Mouse (Mus musculus) cortical plate, adult 2 months (tissue): ENCODE measurements around the gene Smc3.

Source experiments
- CTCF ChIP-seq: fragments of 200-500 bp; IDR thresholded peaks from 2 replicates; pipeline ENCODE4 v1.5.1; 2011; ENCODE audit warnings: mild to moderate bottlenecking, control low read depth, low read length; ENCODE audit not compliant: insufficient read depth; ENCODE audit errors: extremely low read depth
- POLR2A ChIP-seq: fragments of 200-500 bp; IDR thresholded peaks from 2 replicates; pipeline ENCODE4 v1.6.1; 2011; ENCODE audit warnings: mild to moderate bottlenecking, low read length, control low read depth; ENCODE audit not compliant: insufficient read depth; ENCODE audit errors: extremely low read depth

GRCm38 (mm10) chr19:53652267-53652666, 52.1 kb downstream of the Smc3 start:
- TF ChIP-seq CTCF (no peak), POLR2A (no peak)
